Mouse (Mus musculus) MEL (cell line): Measurements from ENCODE around the gene Fam110a. TPM values are rescaled to one million over a fixed set of nuclear protein-coding genes. Genes with fewer than 3 reads are reported as not detected.

Experiments used
- DNase-seq: peaks from one replicate; pipeline ENCODE4 v3.0.0; 2011; ENCODE audit warnings: low read depth, low spot score
- H3K27ac ChIP-seq: 2 replicates; pipeline ENCODE4 v1.5.1; 2012; ENCODE audit warnings: low read depth, mild to moderate bottlenecking, control low read depth, low read length, moderate library complexity; ENCODE audit not compliant: control insufficient read depth
- H3K27me3 ChIP-seq, 2 experiments: fragments of 150-350 bp in 1 of 2; sonication (generic) in 1 of 2; 2 replicates each; pipeline ENCODE4 v1.6.1; 2012; ENCODE audit warnings: low read length in 2 of 2, mild to moderate bottlenecking in 2 of 2, improper control_type of control experiment in 1 of 2, moderate library complexity in 1 of 2; ENCODE audit not compliant: insufficient read depth in 2 of 2, control insufficient read depth in 1 of 2
- H3K36me3 ChIP-seq, 2 experiments: 2 replicates each; pipeline ENCODE4 v1.6.1; 2012 to 2014; ENCODE audit warnings: low read length in 2 of 2, improper control_type of control experiment in 1 of 2, inconsistent platforms in 1 of 2, mild to moderate bottlenecking in 1 of 2; ENCODE audit not compliant: insufficient read depth in 2 of 2, control insufficient read depth in 1 of 2
- H3K4me1 ChIP-seq, 2 experiments: fragments of 150-350 bp in 1 of 2; sonication (generic) in 1 of 2; 2 replicates each; pipeline ENCODE4 v1.6.1; 2012; ENCODE audit warnings: low read length in 2 of 2, improper control_type of control experiment in 1 of 2, mild to moderate bottlenecking in 1 of 2; ENCODE audit not compliant: insufficient read depth in 2 of 2, control insufficient read depth in 1 of 2
- H3K4me3 ChIP-seq, 2 experiments: fragments of 150-350 bp in 1 of 2; sonication (generic) in 1 of 2; 2 replicates each; pipeline ENCODE4 v1.5.1; 2012; ENCODE audit warnings: low read depth in 2 of 2, low read length in 2 of 2, mild to moderate bottlenecking in 2 of 2, moderate library complexity in 2 of 2, control low read depth in 1 of 2, improper control_type of control experiment in 1 of 2; ENCODE audit not compliant: control insufficient read depth in 1 of 2, insufficient read depth in 1 of 2
- H3K79me2 ChIP-seq: 2 replicates; pipeline ENCODE4 v1.6.1; 2012; ENCODE audit warnings: mild to moderate bottlenecking, low read length, moderate library complexity; ENCODE audit not compliant: control insufficient read depth, poor library complexity, insufficient read depth
- H3K9ac ChIP-seq: 2 replicates; pipeline ENCODE4 v1.6.1; 2012; ENCODE audit warnings: low read depth, mild to moderate bottlenecking, control low read depth, low read length, moderate library complexity; ENCODE audit not compliant: control insufficient read depth, poor library complexity, severe bottlenecking
- H3K9me3 ChIP-seq: fragments of 150-350 bp; sonication (generic); replicated peaks from 2 replicates; pipeline ENCODE4 v1.6.1; 2012; ENCODE audit warnings: mild to moderate bottlenecking, low read length, improper control_type of control experiment, moderate library complexity; ENCODE audit not compliant: insufficient read depth
- CTCF ChIP-seq, 3 experiments: IDR thresholded peaks in 2 of 3; conservative IDR thresholded peaks in 1 of 3; 2 replicates each; pipeline ENCODE4 v1.5.1; 2011 to 2012; ENCODE audit warnings: low read length in 3 of 3, low read depth in 2 of 3, mild to moderate bottlenecking in 2 of 3, improper control_type of control experiment in 1 of 3, inconsistent platforms in 1 of 3, mixed read lengths in 1 of 3, moderate library complexity in 1 of 3; ENCODE audit not compliant: control insufficient read depth in 1 of 3, insufficient read depth in 1 of 3, poor library complexity in 1 of 3, severe bottlenecking in 1 of 3
- E2F4 ChIP-seq: IDR thresholded peaks from 2 replicates; pipeline ENCODE4 v1.6.1; 2011; ENCODE audit warnings: low read depth, low read length, improper control_type of control experiment, borderline replicate concordance
- ELF1 ChIP-seq: IDR thresholded peaks from 2 replicates; pipeline ENCODE4 v1.6.1; 2014; ENCODE audit warnings: low read depth, mild to moderate bottlenecking, inconsistent platforms, low read length, improper control_type of control experiment, moderate library complexity
- EP300 ChIP-seq, 2 experiments: IDR thresholded peaks; 2 replicates each; pipeline ENCODE4 v1.6.1; 2011; ENCODE audit warnings: improper control_type of control experiment in 2 of 2, low read length in 2 of 2, low read depth in 1 of 2, mild to moderate bottlenecking in 1 of 2
- GABPA ChIP-seq: IDR thresholded peaks from 2 replicates; pipeline ENCODE4 v1.6.1; 2012; ENCODE audit warnings: low read depth, mild to moderate bottlenecking, inconsistent platforms, low read length, improper control_type of control experiment, moderate library complexity
- HCFC1 ChIP-seq: IDR thresholded peaks from 2 replicates; pipeline ENCODE4 v1.6.1; 2012; ENCODE audit warnings: low read depth, mild to moderate bottlenecking, inconsistent platforms, low read length, improper control_type of control experiment, moderate library complexity
- JUND ChIP-seq: IDR thresholded peaks from 2 replicates; pipeline ENCODE4 v1.6.1; 2011; ENCODE audit warnings: low read depth, mild to moderate bottlenecking, improper control_type of control experiment, low read length
- MAZ ChIP-seq: IDR thresholded peaks from 2 replicates; pipeline ENCODE4 v1.6.1; 2012; ENCODE audit warnings: low read depth, mild to moderate bottlenecking, inconsistent platforms, low read length, improper control_type of control experiment
- MEF2A ChIP-seq: IDR thresholded peaks from 2 replicates; pipeline ENCODE4 v1.6.1; 2014; ENCODE audit warnings: low read depth, mild to moderate bottlenecking, inconsistent platforms, low read length, improper control_type of control experiment; ENCODE audit not compliant: poor library complexity, insufficient replicate concordance, severe bottlenecking; ENCODE audit errors: extremely low read depth
- MYB ChIP-seq: IDR thresholded peaks from 2 replicates; pipeline ENCODE4 v1.6.1; 2011; ENCODE audit warnings: mild to moderate bottlenecking, low read depth, low read length, improper control_type of control experiment
- MYC ChIP-seq: IDR thresholded peaks from 2 replicates; pipeline ENCODE4 v1.6.1; 2011; ENCODE audit warnings: low read depth, mild to moderate bottlenecking, low read length, improper control_type of control experiment, moderate library complexity
- POLR2A ChIP-seq, 2 experiments: IDR thresholded peaks; 2 replicates each; pipeline ENCODE4 v1.6.1; 2011 to 2012; ENCODE audit warnings: low read length in 2 of 2, mild to moderate bottlenecking in 2 of 2, control low read depth in 1 of 2, improper control_type of control experiment in 1 of 2, low read depth in 1 of 2, moderate library complexity in 1 of 2; ENCODE audit not compliant: control insufficient read depth in 1 of 2, insufficient read depth in 1 of 2, poor library complexity in 1 of 2
- RAD21 ChIP-seq: IDR thresholded peaks from 2 replicates; pipeline ENCODE4 v1.6.1; 2011; ENCODE audit warnings: mild to moderate bottlenecking, low read depth, low read length, improper control_type of control experiment
- RCOR1 ChIP-seq: IDR thresholded peaks from 2 replicates; pipeline ENCODE4 v1.6.1; 2012; ENCODE audit warnings: low read depth, mild to moderate bottlenecking, inconsistent platforms, low read length, improper control_type of control experiment
- SMC3 ChIP-seq: IDR thresholded peaks from 2 replicates; pipeline ENCODE4 v1.6.1; 2011; ENCODE audit warnings: low read depth, low read length, improper control_type of control experiment
- TBP ChIP-seq: IDR thresholded peaks from 2 replicates; pipeline ENCODE4 v1.8.0; 2011; ENCODE audit warnings: low read depth, low read length, improper control_type of control experiment
- TCF12 ChIP-seq: IDR thresholded peaks from 2 replicates; pipeline ENCODE4 v1.6.1; 2014; ENCODE audit warnings: low read depth, mild to moderate bottlenecking, inconsistent platforms, low read length, improper control_type of control experiment, moderate library complexity
- USF2 ChIP-seq, 2 experiments: IDR thresholded peaks; 2 replicates each; pipeline ENCODE4 v1.6.1; 2011 to 2012; ENCODE audit warnings: improper control_type of control experiment in 2 of 2, low read length in 2 of 2, borderline replicate concordance in 1 of 2, inconsistent platforms in 1 of 2, low read depth in 1 of 2, mild to moderate bottlenecking in 1 of 2; ENCODE audit not compliant: insufficient read depth in 1 of 2
- ZKSCAN1 ChIP-seq: IDR thresholded peaks from 2 replicates; pipeline ENCODE4 v1.6.1; 2012; ENCODE audit warnings: low read depth, mild to moderate bottlenecking, inconsistent platforms, low read length, improper control_type of control experiment, moderate library complexity
- ZMIZ1 ChIP-seq: IDR thresholded peaks from 2 replicates; pipeline ENCODE4 v1.6.1; 2012; ENCODE audit warnings: low read depth, mild to moderate bottlenecking, inconsistent platforms, low read length, improper control_type of control experiment, moderate library complexity
- polyA plus RNA-seq, 2 experiments: library from polyadenylated mRNA; stranded (reverse) in 1 of 2; unstranded in 1 of 2; fragments of >175 nt in 1 of 2; fragments of >200 nt in 1 of 2; gene quantifications; 2 replicates each; pipeline versions ENCODE4 v1.2.1 to v1.2.4; 2012; ENCODE audit warnings: low replicate concordance in 2 of 2, low read depth in 1 of 2; ENCODE audit not compliant: insufficient read length in 2 of 2, insufficient read depth in 1 of 2, missing spikeins in 1 of 2
- total RNA-seq: library from RNA; depleted of rRNA; stranded (reverse); fragments of 300-350 nt; gene quantifications from 2 replicates; pipeline ENCODE4 v1.2.3, GENCODE M21; 2012

Fam110a gene
- total and polyA plus RNA-seq, 3 experiments: 5.7 to 10.8 TPM; not detected in 1

DNA sequence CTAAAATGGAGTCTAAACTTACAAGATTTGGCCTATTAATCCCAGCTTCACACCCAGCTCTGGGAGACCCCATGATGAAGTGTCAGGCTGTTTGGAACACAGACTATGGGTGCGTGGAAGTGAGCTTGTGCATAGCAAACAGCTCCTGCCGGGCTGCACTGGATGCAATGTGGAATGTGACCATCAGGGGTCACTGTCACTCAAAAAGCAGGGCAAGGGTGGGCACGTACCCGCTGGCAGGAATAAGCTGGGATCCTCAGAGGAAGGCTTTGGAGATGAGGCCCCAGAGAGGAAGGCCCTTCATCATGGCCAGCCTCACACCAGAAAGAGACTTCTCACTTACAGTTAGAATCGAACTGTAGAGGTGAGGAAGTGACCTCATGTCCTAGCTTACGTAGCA lies 40.2 kb upstream of the Fam110a start:
- Histone ChIP-seq H3K79me2 (no peaks in the 10 kb centered on the region), H3K36me3 (no peaks in the 10 kb centered on the region), H3K27me3 (no peaks in the 10 kb centered on the region), H3K27ac (no peak overlapping the region), H3K9ac (no peak overlapping the region), H3K4me3 (no peak overlapping the region), H3K9me3 (no peaks in the 10 kb centered on the region), H3K4me1 (no peaks in the 10 kb centered on the region)
- DNase-seq: peak; percentile 66
- peak; percentile 49 for TF ChIP-seq SMC3
- no peak for TF ChIP-seq E2F4
- peak; percentile 44 for TF ChIP-seq RAD21
- TF ChIP-seq CTCF (IDR thresholded peaks at IDR 0.05 in 2 of 3, conservative IDR thresholded peaks at IDR 0.05 in 1 of 3; ENCODE audit: control insufficient read depth in 1 of 3, insufficient read depth in 1 of 3, low read depth in 2 of 3, low read length in 3 of 3, poor library complexity in 1 of 3, severe bottlenecking in 1 of 3): peak; percentile 75 to 79 (median 78)
- TF ChIP-seq TBP: no peak

GRCm38 (mm10) chr2:152016666-152017065 lies 36.6 kb upstream of the Fam110a start:
- TF ChIP-seq MYB: no peak
- TF ChIP-seq EP300 (IDR thresholded peaks at IDR 0.05; ENCODE audit: low read depth in 1 of 2, low read length in 2 of 2): no peak
- TF ChIP-seq JUND: no peak
- no peak for TF ChIP-seq MEF2A
- Histone ChIP-seq H3K9me3 (no peaks in the 10 kb centered on the region), H3K36me3 (no peaks in the 10 kb centered on the region), H3K4me3 (no peak overlapping the region), H3K27me3 (no peaks in the 10 kb centered on the region), H3K27ac (no peak overlapping the region), H3K79me2 (no peaks in the 10 kb centered on the region), H3K4me1 (no peaks in the 10 kb centered on the region), H3K9ac (no peak overlapping the region)
- no peak for DNase-seq

GRCm38 (mm10) chr2:152015997-152016396 lies 36.0 kb upstream of the Fam110a start:
- no peak for DNase-seq
- Histone ChIP-seq H3K9me3 (no peaks in the 10 kb centered on the region), H3K4me3 (no peak overlapping the region), H3K79me2 (no peaks in the 10 kb centered on the region), H3K4me1 (no peaks in the 10 kb centered on the region), H3K36me3 (no peaks in the 10 kb centered on the region), H3K27ac (no peak overlapping the region), H3K27me3 (no peaks in the 10 kb centered on the region), H3K9ac (no peak overlapping the region)
- TF ChIP-seq E2F4: no peak
- no peak for TF ChIP-seq MYC
- no peak for TF ChIP-seq TCF12
- no peak for TF ChIP-seq MYB
- no peak for TF ChIP-seq USF2 (IDR thresholded peaks at IDR 0.05; ENCODE audit: borderline replicate concordance in 1 of 2, insufficient read depth in 1 of 2, low read depth in 1 of 2, low read length in 2 of 2)
- no peak for TF ChIP-seq ZMIZ1
- TF ChIP-seq RCOR1: no peak
- TF ChIP-seq RAD21: no peak
- no peak for TF ChIP-seq ZKSCAN1
- TF ChIP-seq MAZ: no peak
- no peak for TF ChIP-seq GABPA
- TF ChIP-seq ELF1: no peak
- no peak for TF ChIP-seq HCFC1
- TF ChIP-seq POLR2A (IDR thresholded peaks at IDR 0.05; ENCODE audit: control insufficient read depth in 1 of 2, insufficient read depth in 1 of 2, low read depth in 1 of 2, low read length in 2 of 2, poor library complexity in 1 of 2): no peak
- TF ChIP-seq CTCF (IDR thresholded peaks at IDR 0.05 in 2 of 3, conservative IDR thresholded peaks at IDR 0.05 in 1 of 3; ENCODE audit: control insufficient read depth in 1 of 3, insufficient read depth in 1 of 3, low read depth in 2 of 3, low read length in 3 of 3, poor library complexity in 1 of 3, severe bottlenecking in 1 of 3): no peak
